Mouse (Mus musculus) Patski (cell line): Measurements from ENCODE around the gene Shisa7. TPM values are rescaled to one million over a fixed set of nuclear protein-coding genes. Genes with fewer than 3 reads are reported as not detected.
A peak's percentile ranks its signal among the peaks of the same experiment; 100 is the strongest.

Source experiments
- ATAC-seq: fragments of 100-300 bp; one replicate; pipeline ENCODE4 v1.8.0; 2021
- CTCF ChIA-PET: fragments of 350-600 bp; sonication (Branson Sonifier 250); formaldehyde crosslinking; loops from one replicate; lab custom pipeline; 2022; ENCODE audit warnings: inconsistent platforms; lab: Charles Lee
- POLR2A ChIA-PET: fragments of 350-600 bp; sonication (Branson Sonifier 250); formaldehyde crosslinking; loops from one replicate; lab custom pipeline; 2022; ENCODE audit warnings: antibody characterized with exemption, inconsistent platforms; lab: Charles Lee
- DNase-seq: peaks from one replicate; pipeline ENCODE4 v3.0.0-alpha.2; 2011; ENCODE audit warnings: low read depth, low spot score
- H3K27me3 ChIP-seq: fragments of 371-371 bp; one replicate; pipeline ENCODE4 v1.5.1; 2021
- CTCF ChIP-seq: fragments of 100-300 bp; IDR thresholded peaks from one replicate; pipeline ENCODE4 v1.5.1; 2021
- in situ Hi-C: fragments of 300-500 bp; cut with MboI; formaldehyde crosslinking; loops from 3 replicates; pipeline ENCODE4 v1.11.1; 2018; ENCODE audit warnings: low pct_unique_long_range_greater_than_20kb, mixed read lengths
- polyA plus RNA-seq: library from polyadenylated mRNA; unstranded; gene quantifications from one replicate; pipeline ENCODE4 v1.2.3, GENCODE M21; 2021

Shisa7 gene
- polyA plus RNA-seq, 1 experiment from 2014 or later, result 1.9 TPM

GRCm38 (mm10) chr7:4783667-4784268, 60.7 kb downstream of the Shisa7 start:
- ChIA-PET CTCF (no interaction called here), POLR2A (no interaction called here)
- in situ Hi-C loops, result no loop called here
- TF ChIP-seq CTCF, result no peak
- no peak for DNase-seq
- no peak for ATAC-seq
- no peaks in the 10 kb centered on the region for H3K27me3 ChIP-seq

DNA sequence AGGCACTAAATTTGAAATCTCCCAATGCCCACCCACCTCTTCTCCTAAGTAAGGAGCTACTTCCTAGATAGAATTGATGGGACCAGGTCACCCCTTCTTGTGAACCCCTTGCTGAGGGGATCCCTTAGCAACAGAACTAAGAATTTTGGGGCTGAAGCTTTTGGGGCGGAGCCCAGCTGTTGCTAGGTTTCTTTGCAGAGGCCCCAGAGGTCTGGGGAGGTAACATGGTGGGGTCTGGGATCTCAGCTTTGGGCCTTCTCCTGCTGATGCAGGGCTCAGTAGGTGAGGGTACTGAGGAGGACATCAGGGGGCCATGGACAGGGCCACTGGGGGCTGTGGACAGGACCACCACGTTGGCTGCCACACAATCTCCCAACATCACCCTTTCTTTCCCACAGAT, 61.7 kb downstream of the Shisa7 start, which contains the start of the genes Il11 and Tmem190:
Gene Il11, minus strand, starts transcription at position 101 of the 400 bp plus-strand sequence.
Gene Tmem190, plus strand, starts transcription at position 179 of the 400 bp plus-strand sequence.
- no peak for ATAC-seq
- TF ChIP-seq CTCF, result no peak
- ChIA-PET POLR2A (no interaction called here), CTCF (interaction anchor here (1.1 kb wide), 1 partner anchor 14 kb away, joined by 3 read pairs; no protein-coding TSS in a partner anchor)
- in situ Hi-C loops, result no loop called here
- DNase-seq, result no peak
- no peaks in the 10 kb centered on the region for H3K27me3 ChIP-seq

DNA sequence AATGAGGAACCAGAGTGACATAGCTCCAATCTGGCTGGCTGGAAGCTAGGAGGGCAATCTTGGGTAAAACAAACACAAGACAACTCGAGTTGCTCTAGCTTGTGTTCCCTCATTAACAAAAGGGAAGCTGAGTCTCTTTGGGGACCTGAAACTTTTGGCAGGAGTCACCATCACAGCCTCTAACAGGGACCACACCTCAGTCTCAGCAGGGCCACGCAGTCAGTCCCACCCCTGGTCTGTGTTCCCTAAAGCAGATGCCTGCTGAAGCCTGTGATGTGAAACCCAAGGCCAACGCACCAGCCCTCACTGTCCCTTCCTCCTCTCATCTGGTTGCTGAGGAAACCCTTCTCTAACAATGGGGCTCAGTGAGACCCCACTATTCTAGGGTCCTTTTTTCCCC, 62.4 kb downstream of the Shisa7 start:
- ChIA-PET POLR2A (no interaction called here), CTCF (interaction anchor here (1.0 to 1.1 kb wide), 2 partner anchors 15 to 36 kb away, joined by 3 read pairs; no protein-coding TSS in a partner anchor)
- ATAC-seq, result no peak
- in situ Hi-C loops, result no loop called here
- DNase-seq, result no peak
- H3K27me3 ChIP-seq, result no peaks in the 10 kb centered on the region
- TF ChIP-seq CTCF, result no peak

- in situ Hi-C loops, result no loop called here
- DNase-seq, result no peak
Measured at GRCm38 (mm10) chr7:4779921-4780320, 64.6 kb downstream of the Shisa7 start.

DNA sequence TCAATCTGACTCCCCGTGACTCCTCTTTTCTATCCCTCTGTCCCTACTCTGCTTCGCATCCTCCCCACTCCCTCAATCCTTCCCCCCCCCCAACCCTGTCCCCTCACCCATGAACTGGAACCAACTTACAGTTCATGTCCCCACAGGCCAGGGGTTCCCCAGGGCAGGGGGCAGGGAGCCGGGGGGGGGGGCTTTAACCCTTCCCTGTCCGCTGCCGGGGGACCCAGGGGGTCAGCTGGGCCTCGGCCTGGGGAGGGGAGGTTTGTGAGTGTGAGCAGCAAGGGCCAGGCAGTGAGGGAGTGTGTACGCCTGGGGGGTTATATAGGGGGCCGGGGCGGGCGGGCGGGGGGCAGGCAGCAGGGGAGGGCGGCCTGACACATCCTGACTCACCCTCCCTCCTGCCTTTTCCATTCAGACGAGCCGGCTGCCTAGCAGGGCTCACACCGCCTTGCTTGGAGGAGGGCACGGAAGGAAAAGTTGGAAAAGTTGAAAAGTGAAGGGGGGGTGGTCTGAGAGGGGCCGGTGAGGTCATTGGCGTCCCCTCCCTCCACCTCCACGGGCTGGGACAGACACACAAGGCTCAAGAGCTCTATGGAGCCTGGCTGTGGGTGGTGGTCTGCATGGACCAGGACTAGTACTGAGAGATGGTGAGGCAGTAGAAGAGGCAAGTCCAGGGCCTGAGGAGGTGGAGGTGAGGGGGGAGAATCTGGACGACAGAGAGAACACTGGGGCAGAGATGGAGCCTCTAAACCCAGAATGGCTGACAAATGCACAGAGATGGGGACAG, 66.5 kb downstream of the Shisa7 start:
- no peaks in the 10 kb centered on the region for H3K27me3 ChIP-seq
- CTCF ChIA-PET, result interaction anchor here (1.0 kb wide), 1 partner anchor 38 kb away, joined by 3 read pairs; the partner anchor contains the start of gene Kmt5c
- DNase-seq (no peak), ATAC-seq (no peak)
- in situ Hi-C loops, result no loop called here
- POLR2A ChIA-PET, result interaction anchor here (1.8 kb wide), 1 partner anchor 33 kb away, joined by 5 read pairs; no protein-coding TSS in a partner anchor
- TF ChIP-seq CTCF, result no peak

More at GRCm38 (mm10) chr7:4779921-4780320, 64.6 kb downstream of the Shisa7 start:
- no peaks in the 10 kb centered on the region for H3K27me3 ChIP-seq
- ATAC-seq, result no peak
- CTCF ChIA-PET, result no interaction called here
- no peak for TF ChIP-seq CTCF
- POLR2A ChIA-PET, result interaction anchor here (0.5 to 1.8 kb wide), 4 partner anchors 27 to 87 kb away, joined by 3 to 5 read pairs (median 3); partner anchors contain the start of gene Cox6b2

DNA sequence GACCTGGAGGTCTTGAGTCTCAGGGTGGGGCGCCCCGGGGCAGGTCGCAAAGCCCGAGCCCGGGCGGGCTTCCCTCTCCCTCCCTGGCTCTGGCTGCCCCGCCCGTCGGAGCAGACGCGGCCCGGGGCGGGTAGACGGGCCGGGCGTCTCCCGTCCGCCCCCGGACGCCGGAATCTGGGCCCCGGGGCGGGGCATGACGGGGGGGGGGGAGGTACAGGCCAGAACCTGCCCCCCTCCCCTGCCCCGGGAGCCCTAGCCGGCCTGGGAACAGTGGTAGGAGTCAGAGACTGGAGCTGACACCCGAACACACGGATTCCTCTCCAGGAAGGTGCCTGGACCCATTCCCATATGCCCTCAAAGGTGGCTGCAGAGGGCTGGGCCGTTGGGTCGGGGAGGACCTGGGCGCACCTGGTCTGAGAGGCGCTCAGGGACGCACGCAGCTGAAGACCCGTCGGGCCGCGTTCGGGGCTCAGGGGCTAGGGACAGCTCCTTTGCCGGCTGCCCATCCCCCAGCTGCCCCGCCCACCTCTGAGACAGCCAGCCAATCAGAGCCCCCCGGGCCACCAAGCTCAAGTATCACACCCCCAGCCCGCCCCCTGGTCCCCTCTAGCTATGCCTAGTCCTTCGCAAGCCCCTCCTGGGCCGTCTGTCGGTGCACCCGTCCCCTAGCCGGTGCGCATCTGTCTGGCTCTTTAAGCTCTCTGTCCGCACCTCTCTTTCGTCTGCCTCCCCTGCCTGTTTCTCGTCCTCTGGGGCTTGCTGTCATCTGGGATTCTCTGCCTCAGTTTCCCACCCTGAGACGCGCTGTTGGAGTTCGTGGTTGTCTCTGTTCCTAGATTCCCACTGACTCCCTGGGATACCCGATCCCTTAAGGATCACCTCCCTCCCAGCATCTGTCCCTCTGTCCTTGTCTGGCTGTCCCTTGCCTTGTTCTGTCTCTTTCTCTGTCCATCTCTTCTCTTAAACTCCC, 67.3 kb downstream of the Shisa7 start:
- in situ Hi-C loops, result no loop called here
- POLR2A ChIA-PET, result interaction anchor here (1.4 kb wide), 1 partner anchor 12 kb away, joined by 4 read pairs; the partner anchor contains the start of gene Tmem238
- DNase-seq, result no peak
- no peaks in the 10 kb centered on the region for H3K27me3 ChIP-seq
- peak; percentile 7 for ATAC-seq
- CTCF ChIA-PET, result no interaction called here
- no peak for TF ChIP-seq CTCF

- in situ Hi-C loops, result no loop called here
- CTCF ChIA-PET, result no interaction called here
- DNase-seq, result no peak
- H3K27me3 ChIP-seq, result no peaks in the 10 kb centered on the region
- POLR2A ChIA-PET, result interaction anchor here (0.5 to 1.4 kb wide), 3 partner anchors 13 to 113 kb away, joined by 3 to 4 read pairs (median 3); partner anchors contain the start of gene Tmem238
- no peak for TF ChIP-seq CTCF
- ATAC-seq, result no peak
Measured at GRCm38 (mm10) chr7:4776131-4776530, 68.4 kb downstream of the Shisa7 start.

Other genes with a start within 250 kb of the Shisa7 start
- gene Ptprh, start 240.7 kb downstream of the Shisa7 start, polyA plus RNA-seq, result not detected
- gene Tmem86b, start 213.3 kb downstream of the Shisa7 start, polyA plus RNA-seq, result 2.6 TPM
- 82.6 TPM for gene Ppp6r1, start 185.7 kb downstream of the Shisa7 start, polyA plus RNA-seq
- 80.2 TPM for gene Hspbp1, start 159.6 kb downstream of the Shisa7 start, polyA plus RNA-seq
- gene Brsk1, start 154.1 kb downstream of the Shisa7 start, polyA plus RNA-seq, result 27.9 TPM
- 0.14 TPM for gene Tmem150b, start 119.4 kb downstream of the Shisa7 start, polyA plus RNA-seq
- 58.6 TPM for gene Kmt5c, start 104.6 kb downstream of the Shisa7 start, polyA plus RNA-seq
- gene Cox6b2, start 91.6 kb downstream of the Shisa7 start, polyA plus RNA-seq, result not detected
- gene Fam71e2, start 73.4 kb downstream of the Shisa7 start, polyA plus RNA-seq, result not detected
- gene Il11, start 61.8 kb downstream of the Shisa7 start, polyA plus RNA-seq, result 2.4 TPM
- 0.67 TPM for gene Tmem190, start 61.8 kb downstream of the Shisa7 start, polyA plus RNA-seq
- gene Tmem238, start 55.0 kb downstream of the Shisa7 start, polyA plus RNA-seq, result 5.7 TPM
- gene Rpl28, start 51.8 kb downstream of the Shisa7 start, polyA plus RNA-seq, result 230 TPM
- 250 TPM for gene Ube2s, start 32.1 kb downstream of the Shisa7 start, polyA plus RNA-seq
- gene Isoc2b, start 25.6 kb upstream of the Shisa7 start, polyA plus RNA-seq, result 8.5 TPM
- gene Isoc2a, start 32.5 kb upstream of the Shisa7 start, polyA plus RNA-seq, result 6.6 TPM
- gene Gm36210, start 61.8 kb upstream of the Shisa7 start, polyA plus RNA-seq, result not detected
- gene Zfp628, start 70.5 kb upstream of the Shisa7 start, polyA plus RNA-seq, result 8.1 TPM
- 5.3 TPM for gene Nat14, start 77.3 kb upstream of the Shisa7 start, polyA plus RNA-seq
- gene Ssc5d, start 81.1 kb upstream of the Shisa7 start, polyA plus RNA-seq, result 4.7 TPM
- gene Sbk2, start 119.7 kb upstream of the Shisa7 start, polyA plus RNA-seq, result 1.8 TPM
- 0.09 TPM for gene Sbk3, start 126.5 kb upstream of the Shisa7 start, polyA plus RNA-seq
- gene Zfp579, start 151.5 kb upstream of the Shisa7 start, polyA plus RNA-seq, result 25.1 TPM
- 11.0 TPM for gene Zfp524, start 169.7 kb upstream of the Shisa7 start, polyA plus RNA-seq
- gene Fiz1, start 170.0 kb upstream of the Shisa7 start, polyA plus RNA-seq, result 31.6 TPM
- 1.3 TPM for gene Gm44973, start 170.8 kb upstream of the Shisa7 start, polyA plus RNA-seq
- gene Zfp865, start 175.7 kb upstream of the Shisa7 start, polyA plus RNA-seq, result 33.9 TPM
- gene Ccdc106, start 175.9 kb upstream of the Shisa7 start, polyA plus RNA-seq, result 7.9 TPM
- gene 4632433K11Rik, start 189.4 kb upstream of the Shisa7 start, polyA plus RNA-seq, result not detected
- gene Zfp784, start 193.8 kb upstream of the Shisa7 start, polyA plus RNA-seq, result 6.3 TPM
- 22.4 TPM for gene Zfp580, start 206.8 kb upstream of the Shisa7 start, polyA plus RNA-seq
- gene U2af2, start 217.4 kb upstream of the Shisa7 start, polyA plus RNA-seq, result 216 TPM
- gene Epn1, start 235.5 kb upstream of the Shisa7 start, polyA plus RNA-seq, result 138 TPM